Mouse (Mus musculus) midbrain, embryonic 11.5 days (tissue): ENCODE results near the gene Oxsr1. TPM values are rescaled to one million over a fixed set of nuclear protein-coding genes. Genes with fewer than 3 reads are reported as not detected.

Source experiments
- ATAC-seq: fragments of 200-750 bp; cut with Nextera tagmentation; 2 replicates; pipeline ENCODE4 v1.8.0; 2017; ENCODE audit warnings: moderate TSS enrichment, moderate library complexity; ENCODE audit not compliant: low FRiP score
- DNase-seq: peaks from one replicate; pipeline ENCODE4 v3.0.0; 2015; ENCODE audit warnings: low spot score; ENCODE audit errors: missing footprints
- H3K27ac ChIP-seq: fragments of 300-500 bp; sonication (generic); 2 replicates; pipeline ENCODE4 v1.5.1; 2014; ENCODE audit warnings: low read depth, low read length
- H3K27me3 ChIP-seq: fragments of 300-500 bp; sonication (generic); 2 replicates; pipeline ENCODE4 v1.6.1; 2014; ENCODE audit warnings: mild to moderate bottlenecking, low read length, moderate library complexity, mixed read lengths; ENCODE audit not compliant: control insufficient read depth, insufficient read depth
- H3K36me3 ChIP-seq: fragments of 300-500 bp; sonication (generic); 2 replicates; pipeline ENCODE4 v1.6.1; 2014; ENCODE audit warnings: mild to moderate bottlenecking, low read length, moderate library complexity, mixed read lengths; ENCODE audit not compliant: control insufficient read depth, insufficient read depth
- H3K4me1 ChIP-seq: fragments of 300-500 bp; sonication (generic); 2 replicates; pipeline ENCODE4 v1.6.1; 2014; ENCODE audit warnings: low read length; ENCODE audit not compliant: control insufficient read depth, insufficient read depth
- H3K4me2 ChIP-seq: fragments of 300-500 bp; sonication (generic); 2 replicates; pipeline ENCODE4 v1.6.1; 2014; ENCODE audit warnings: mild to moderate bottlenecking, moderate library complexity
- H3K4me3 ChIP-seq: fragments of 300-500 bp; sonication (generic); 2 replicates; pipeline ENCODE4 v1.5.1; 2014; ENCODE audit warnings: low read depth, low read length
- H3K9ac ChIP-seq: fragments of 300-500 bp; sonication (generic); 2 replicates; pipeline ENCODE4 v1.6.1; 2014; ENCODE audit warnings: low read length
- H3K9me3 ChIP-seq: fragments of 300-500 bp; sonication (generic); 2 replicates; pipeline ENCODE4 v1.6.1; 2016; ENCODE audit warnings: low read length; ENCODE audit not compliant: control insufficient read depth
- WGBS: fragments of 180-500 bp; shearing (Covaris S2); extraction: QIAGEN DNeasy Blood & Tissue Kit; methylation state at CpG from one replicate; pipeline ENCODE4 v1.1.7; 2014; 5-methylcytosine and 5-hydroxymethylcytosine counted together
- polyA plus RNA-seq: library from polyadenylated mRNA; unstranded; fragments of >200 nt; fragmentation: Nextera tagmentation; extraction: Ambion mirVana; gene quantifications from 2 replicates; pipeline ENCODE4 v1.2.1, GENCODE M21; 2014

Oxsr1 gene
- polyA plus RNA-seq, 1 experiment from 2014 or later: 16.2 TPM

- Histone ChIP-seq H3K36me3 (peaks cover 10% of the 10 kb centered on the region; the same call in 1 of the 2 replicates), H3K27me3 (no peaks in the 10 kb centered on the region), H3K4me2 (no peak overlapping the region), H3K9me3 (no peaks in the 10 kb centered on the region), H3K4me3 (no peak overlapping the region), H3K4me1 (no peaks in the 10 kb centered on the region), H3K27ac (no peak overlapping the region), H3K9ac (no peak overlapping the region)
- ATAC-seq (no peak), DNase-seq (no peak)
- WGBS: 87% methylated on average over 5 of the region's 5 CpGs
Measured at GRCm38 (mm10) chr9:119258128-119258527, 64.1 kb downstream of the Oxsr1 start.

GRCm38 (mm10) chr9:119256161-119256560 lies 66.1 kb downstream of the Oxsr1 start:
- no peaks in the 10 kb centered on the region for H3K4me1 ChIP-seq
- no peak overlapping the region for H3K9ac ChIP-seq
- no peak overlapping the region for H3K27ac ChIP-seq
- H3K36me3 ChIP-seq: peaks cover 8% of the 10 kb centered on the region; the same call in 1 of the 2 replicates
- no peak overlapping the region for H3K4me2 ChIP-seq
- ATAC-seq (no peak), DNase-seq (no peak)
- H3K4me3 ChIP-seq: no peak overlapping the region
- H3K9me3 ChIP-seq: no peaks in the 10 kb centered on the region
- H3K27me3 ChIP-seq: no peaks in the 10 kb centered on the region
- WGBS: 91% methylated on average over 12 of the region's 12 CpGs

GRCm38 (mm10) chr9:119255096-119255495 lies 67.1 kb downstream of the Oxsr1 start:
- Histone ChIP-seq H3K9me3 (no peaks in the 10 kb centered on the region), H3K4me1 (no peaks in the 10 kb centered on the region), H3K9ac (no peak overlapping the region), H3K27ac (no peak overlapping the region), H3K4me3 (no peak overlapping the region), H3K4me2 (no peak overlapping the region), H3K36me3 (peaks cover 8% of the 10 kb centered on the region; the same call in 1 of the 2 replicates), H3K27me3 (no peaks in the 10 kb centered on the region)
- no peak for ATAC-seq
- DNase-seq: no peak
- 94% methylated on average over 1 of the region's 1 CpGs for WGBS

GRCm38 (mm10) chr9:119254187-119254586 lies 68.0 kb downstream of the Oxsr1 start:
- Histone ChIP-seq H3K4me2 (no peak overlapping the region), H3K36me3 (peaks cover 8% of the 10 kb centered on the region; the same call in 1 of the 2 replicates), H3K27me3 (no peaks in the 10 kb centered on the region), H3K27ac (no peak overlapping the region), H3K4me3 (no peak overlapping the region), H3K9me3 (no peaks in the 10 kb centered on the region), H3K9ac (no peak overlapping the region), H3K4me1 (no peaks in the 10 kb centered on the region)
- WGBS: 90% methylated on average over 2 of the region's 2 CpGs
- no peak for DNase-seq
- ATAC-seq: no peak

- H3K9me3 ChIP-seq: no peaks in the 10 kb centered on the region
- 0 out of 2 replicates have a peak, but pooled peaks cover 2% of the 10 kb centered on the region for H3K36me3 ChIP-seq
- ATAC-seq: no peak
- no peak overlapping the region for H3K9ac ChIP-seq
- DNase-seq: no peak
- WGBS: 84% methylated on average over 5 of the region's 5 CpGs
- no peak overlapping the region for H3K4me3 ChIP-seq
- H3K4me1 ChIP-seq: no peaks in the 10 kb centered on the region
- no peak overlapping the region for H3K4me2 ChIP-seq
- no peak overlapping the region for H3K27ac ChIP-seq
- no peaks in the 10 kb centered on the region for H3K27me3 ChIP-seq
Measured at GRCm38 (mm10) chr9:119247996-119248395, 74.2 kb downstream of the Oxsr1 start.

- ATAC-seq (no peak), DNase-seq (no peak)
- no peaks in the 10 kb centered on the region for H3K9me3 ChIP-seq
- H3K4me3 ChIP-seq: no peak overlapping the region
- H3K36me3 ChIP-seq: 0 out of 2 replicates have a peak, but pooled peaks cover 2% of the 10 kb centered on the region
- H3K27ac ChIP-seq: no peak overlapping the region
- 92% methylated on average over 5 of the region's 5 CpGs for WGBS
- H3K27me3 ChIP-seq: no peaks in the 10 kb centered on the region
- H3K4me2 ChIP-seq: no peak overlapping the region
- no peaks in the 10 kb centered on the region for H3K4me1 ChIP-seq
- H3K9ac ChIP-seq: no peak overlapping the region
Measured at GRCm38 (mm10) chr9:119246826-119247225, 75.4 kb downstream of the Oxsr1 start.

GRCm38 (mm10) chr9:119243981-119244380 lies 78.2 kb downstream of the Oxsr1 start:
- DNase-seq (no peak), ATAC-seq (no peak)
- no peak overlapping the region for H3K9ac ChIP-seq
- no peaks in the 10 kb centered on the region for H3K4me1 ChIP-seq
- no peak overlapping the region for H3K4me2 ChIP-seq
- no peak overlapping the region for H3K4me3 ChIP-seq
- H3K36me3 ChIP-seq: 0 out of 2 replicates have a peak, but pooled peaks cover 2% of the 10 kb centered on the region
- H3K27me3 ChIP-seq: no peaks in the 10 kb centered on the region
- WGBS: 92% methylated on average over 3 of the region's 3 CpGs
- H3K9me3 ChIP-seq: no peaks in the 10 kb centered on the region
- no peak overlapping the region for H3K27ac ChIP-seq

- H3K4me2 ChIP-seq: no peak overlapping the region
- 0 out of 2 replicates have a peak, but pooled peaks cover 2% of the 10 kb centered on the region for H3K36me3 ChIP-seq
- H3K4me1 ChIP-seq: no peaks in the 10 kb centered on the region
- WGBS: 91% methylated on average over 11 of the region's 11 CpGs
- DNase-seq (no peak), ATAC-seq (no peak)
- H3K4me3 ChIP-seq: no peak overlapping the region
- H3K27me3 ChIP-seq: no peaks in the 10 kb centered on the region
- no peak overlapping the region for H3K9ac ChIP-seq
- H3K27ac ChIP-seq: no peak overlapping the region
- no peaks in the 10 kb centered on the region for H3K9me3 ChIP-seq
Measured at GRCm38 (mm10) chr9:119241169-119241865, 80.9 kb downstream of the Oxsr1 start.

GRCm38 (mm10) chr9:119240286-119240997 lies 81.8 kb downstream of the Oxsr1 start:
- no peak overlapping the region for H3K27ac ChIP-seq
- 88% methylated on average over 10 of the region's 10 CpGs for WGBS
- no peak overlapping the region for H3K9ac ChIP-seq
- H3K9me3 ChIP-seq: no peaks in the 10 kb centered on the region
- H3K27me3 ChIP-seq: no peaks in the 10 kb centered on the region
- DNase-seq (no peak), ATAC-seq (no peak)
- H3K4me1 ChIP-seq: no peaks in the 10 kb centered on the region
- no peak overlapping the region for H3K4me2 ChIP-seq
- H3K4me3 ChIP-seq: no peak overlapping the region
- H3K36me3 ChIP-seq: 0 out of 2 replicates have a peak, but pooled peaks cover 2% of the 10 kb centered on the region
